Mouse (Mus musculus) liver, embryonic 11.5 days (tissue): ENCODE data around the gene Wdr38. TPM values are rescaled to one million over a fixed set of nuclear protein-coding genes. Genes with fewer than 3 reads are reported as not detected.
A peak's percentile ranks its signal among the peaks of the same experiment; 100 is the strongest.

ENCODE experiments used
- ATAC-seq: fragments of 200-750 bp; cut with Nextera tagmentation; replicated peaks from 2 replicates; pipeline ENCODE4 v1.8.0; 2017; ENCODE audit warnings: moderate number of reproducible peaks, mild to moderate bottlenecking, moderate TSS enrichment, moderate library complexity; ENCODE audit not compliant: low FRiP score
- DNase-seq: peaks from one replicate; pipeline ENCODE4 v3.0.0-alpha.2; 2017; ENCODE audit warnings: low spot score
- H3K27ac ChIP-seq: fragments of 300-500 bp; sonication (generic); 2 replicates; pipeline ENCODE4 v1.5.1; 2014; ENCODE audit warnings: mild to moderate bottlenecking, low read depth, low read length, control low read depth
- H3K27me3 ChIP-seq: fragments of 300-500 bp; sonication (generic); replicated peaks from 2 replicates; pipeline ENCODE4 v1.6.1; 2014; ENCODE audit warnings: low read length, mixed read lengths; ENCODE audit not compliant: control insufficient read depth, insufficient read depth
- H3K36me3 ChIP-seq: fragments of 300-500 bp; sonication (generic); 2 replicates; pipeline ENCODE4 v1.6.1; 2014; ENCODE audit warnings: mild to moderate bottlenecking, low read length, moderate library complexity, mixed read lengths; ENCODE audit not compliant: control insufficient read depth, insufficient read depth
- H3K4me1 ChIP-seq: fragments of 300-500 bp; sonication (generic); replicated peaks from 2 replicates; pipeline ENCODE4 v1.6.1; 2014; ENCODE audit warnings: low read length, mixed read lengths; ENCODE audit not compliant: control insufficient read depth, insufficient read depth
- H3K4me2 ChIP-seq: fragments of 300-500 bp; sonication (generic); 2 replicates; pipeline ENCODE4 v1.6.1; 2014; ENCODE audit warnings: mild to moderate bottlenecking, control low read depth, moderate library complexity
- H3K4me3 ChIP-seq: fragments of 300-500 bp; sonication (generic); 2 replicates; pipeline ENCODE4 v1.5.1; 2014; ENCODE audit warnings: low read depth, low read length, control low read depth
- H3K9ac ChIP-seq: fragments of 300-500 bp; sonication (generic); 2 replicates; pipeline ENCODE4 v1.6.1; 2014; ENCODE audit warnings: low read depth, low read length, control low read depth
- H3K9me3 ChIP-seq: fragments of 300-500 bp; sonication (generic); 2 replicates; pipeline ENCODE4 v1.6.1; 2016; ENCODE audit warnings: low read length, inconsistent platforms, mixed read lengths; ENCODE audit not compliant: control insufficient read depth
- WGBS: fragments of 180-500 bp; shearing (Covaris S2); extraction: QIAGEN DNeasy Blood & Tissue Kit; methylation state at CpG from one replicate; pipeline ENCODE4 v1.1.7; 2014; 5-methylcytosine and 5-hydroxymethylcytosine counted together
- polyA plus RNA-seq: library from polyadenylated mRNA; unstranded; fragments of >200 nt; fragmentation: Nextera tagmentation; extraction: Ambion mirVana; gene quantifications from 2 replicates; pipeline ENCODE4 v1.2.1, GENCODE M21; 2014

Gene Wdr38
- 1.4 TPM in 2 replicates for polyA plus RNA-seq

- no peaks in the 10 kb centered on the region for H3K9me3 ChIP-seq
- DNase-seq: peak; percentile 86
- peak within 1 kb of the TSS; percentile 53 for H3K4me3 ChIP-seq
- ATAC-seq: peak; percentile 86
- peaks cover 21% of the 10 kb centered on the region for H3K4me1 ChIP-seq
- 11% methylated on average over 33 of the region's 33 CpGs for WGBS
- no peak within 1 kb of the TSS for H3K27ac ChIP-seq
- H3K27me3 ChIP-seq: no peaks in the 10 kb centered on the region
- peak within 1 kb of the TSS; percentile 72 for H3K4me2 ChIP-seq
- peak within 1 kb of the TSS; percentile 43 for H3K9ac ChIP-seq
- H3K36me3 ChIP-seq: peaks cover 29% of the 10 kb centered on the region
Measured at GRCm38 (mm10) chr2:38997386-38998374, at the start of gene Wdr38. Gene Wdr38, plus strand, starts transcription at chr2:38997476.

- H3K9ac ChIP-seq: no peak overlapping the region
- H3K4me2 ChIP-seq: no peak overlapping the region
- 53% methylated on average over 7 of the region's 7 CpGs for WGBS
- DNase-seq (no peak), ATAC-seq (no peak)
- no peak overlapping the region for H3K4me3 ChIP-seq
- no peak overlapping the region for H3K27ac ChIP-seq
- H3K27me3 ChIP-seq: no peaks in the 10 kb centered on the region
- H3K36me3 ChIP-seq: no peaks in the 10 kb centered on the region
- H3K9me3 ChIP-seq: no peaks in the 10 kb centered on the region
- peaks cover 2% of the 10 kb centered on the region; the same call in 1 of the 2 replicates for H3K4me1 ChIP-seq
Measured at GRCm38 (mm10) chr2:38947566-38947965, 49.7 kb upstream of the Wdr38 start.

GRCm38 (mm10) chr2:38950281-38950719 is 47.0 kb upstream of the Wdr38 start:
- Histone ChIP-seq H3K36me3 (no peaks in the 10 kb centered on the region), H3K27ac (no peak overlapping the region), H3K9ac (no peak overlapping the region), H3K4me3 (no peak overlapping the region), H3K4me1 (peaks cover 2% of the 10 kb centered on the region; the same call in 1 of the 2 replicates), H3K27me3 (no peaks in the 10 kb centered on the region), H3K9me3 (no peaks in the 10 kb centered on the region), H3K4me2 (no peak overlapping the region)
- DNase-seq (no peak), ATAC-seq (peak; percentile 78)
- WGBS: 65% methylated on average over 7 of the region's 7 CpGs

- ATAC-seq (no peak), DNase-seq (no peak)
- no peak overlapping the region for H3K4me2 ChIP-seq
- 80% methylated on average over 5 of the region's 5 CpGs for WGBS
- peaks cover 7% of the 10 kb centered on the region; the same call in 1 of the 2 replicates for H3K4me1 ChIP-seq
- H3K4me3 ChIP-seq: no peak overlapping the region
- H3K27ac ChIP-seq: no peak overlapping the region
- H3K9ac ChIP-seq: no peak overlapping the region
- H3K36me3 ChIP-seq: no peaks in the 10 kb centered on the region
- H3K27me3 ChIP-seq: no peaks in the 10 kb centered on the region
- H3K9me3 ChIP-seq: no peaks in the 10 kb centered on the region
Measured at GRCm38 (mm10) chr2:38953152-38953883, 44.0 kb upstream of the Wdr38 start.

GRCm38 (mm10) chr2:38956062-38956461 is 41.2 kb upstream of the Wdr38 start:
- Histone ChIP-seq H3K9ac (no peak overlapping the region), H3K4me2 (no peak overlapping the region), H3K36me3 (no peaks in the 10 kb centered on the region), H3K4me3 (no peak overlapping the region), H3K27ac (no peak overlapping the region), H3K9me3 (no peaks in the 10 kb centered on the region), H3K4me1 (0 out of 2 replicates have a peak, but pooled peaks cover 5% of the 10 kb centered on the region), H3K27me3 (no peaks in the 10 kb centered on the region)
- 50% methylated on average over 2 of the region's 2 CpGs for WGBS
- ATAC-seq: no peak
- DNase-seq: no peak

- H3K4me2 ChIP-seq: no peak overlapping the region
- H3K27me3 ChIP-seq: no peaks in the 10 kb centered on the region
- no peaks in the 10 kb centered on the region for H3K9me3 ChIP-seq
- 67% methylated on average over 5 of the region's 5 CpGs for WGBS
- H3K36me3 ChIP-seq: no peaks in the 10 kb centered on the region
- H3K4me1 ChIP-seq: 0 out of 2 replicates have a peak, but pooled peaks cover 5% of the 10 kb centered on the region
- DNase-seq (no peak), ATAC-seq (peak; percentile 66; the same call in 1 of the 2 replicates)
- no peak overlapping the region for H3K4me3 ChIP-seq
- H3K27ac ChIP-seq: no peak overlapping the region
- H3K9ac ChIP-seq: 0 out of 2 replicates have a peak overlapping the region, but pooled peaks have one; percentile 17
Measured at GRCm38 (mm10) chr2:38957671-38958223, 39.5 kb upstream of the Wdr38 start.

GRCm38 (mm10) chr2:38964198-38964597 is 33.1 kb upstream of the Wdr38 start:
- Histone ChIP-seq H3K9ac (no peak overlapping the region), H3K27me3 (no peaks in the 10 kb centered on the region), H3K27ac (no peak overlapping the region), H3K9me3 (no peaks in the 10 kb centered on the region), H3K4me3 (no peak overlapping the region), H3K4me2 (no peak overlapping the region), H3K36me3 (no peaks in the 10 kb centered on the region), H3K4me1 (0 out of 2 replicates have a peak, but pooled peaks cover 1% of the 10 kb centered on the region)
- no peak for ATAC-seq
- 37% methylated on average over 4 of the region's 4 CpGs for WGBS
- no peak for DNase-seq

- Histone ChIP-seq H3K4me1 (peaks cover 13% of the 10 kb centered on the region), H3K4me3 (no peak overlapping the region), H3K36me3 (no peaks in the 10 kb centered on the region), H3K27me3 (no peaks in the 10 kb centered on the region), H3K9ac (no peak overlapping the region), H3K9me3 (no peaks in the 10 kb centered on the region), H3K4me2 (peak overlapping the region; percentile 22), H3K27ac (peak overlapping the region; percentile 76)
- no peak; the same call in 1 of the 2 replicates for ATAC-seq
- 62% methylated on average over 2 of the region's 2 CpGs for WGBS
- DNase-seq: no peak
Measured at GRCm38 (mm10) chr2:38969650-38970049, 27.6 kb upstream of the Wdr38 start.
